Comparison of ENCODE assay signal across 14 mouse cellular contexts in genomic region chr8:12105106-12105901, GRCm38 (mm10).
DNase-seq lines count a peak whose midpoint lies in the region; ATAC-seq lines count a peak whose summit lies in the region.
"Had no signal": no experiment of that assay in that cellular context is flagged by ENCODE, and none has a peak within 500 bp of the region (broad histone marks: within the 10 kb centered on the region; RNA-seq: fewer than 3 reads in every experiment).

No protein-coding gene starts in this region.

- ATAC-seq in kidney, embryonic 16.5 days (ENCODE audit: low FRiP score, low TSS enrichment), result peak; percentile 51; the same call in 1 of the 2 replicates
- peak; percentile 81 for ATAC-seq in forebrain, embryonic 11.5 days (replicated peaks; ENCODE audit: low FRiP score)
- ATAC-seq in granulocyte monocyte progenitor cell, adult 5-6 weeks (replicated peaks; ENCODE audit: poor library complexity, severe bottlenecking), result no peak
- ATAC-seq: CD4-positive, CD25-positive, alpha-beta regulatory T cell, adult 4 months had no signal

- H3K27me3 ChIP-seq in kidney, embryonic 16.5 days (ENCODE audit: insufficient read depth, low read length), result peaks cover 3% of the 10 kb centered on the region; the same call in 1 of the 2 replicates
- H3K27me3 ChIP-seq in forebrain, embryonic 11.5 days (ENCODE audit: control insufficient read depth, insufficient read depth, low read length), result 0 out of 2 replicates have a peak, but pooled peaks cover 3% of the 10 kb centered on the region

- no peak for DNase-seq in kidney, adult 8-10 months
- peak; percentile 81 for DNase-seq in forebrain, embryonic 11.5 days (ENCODE audit: low spot score)
- peak; percentile 51 for DNase-seq in mesoderm, embryonic 11.5 days (ENCODE audit: low read depth, low spot score)
- DNase-seq in retina, postnatal 1 day, result peak; percentile 48
- DNase-seq in testis, postnatal 14 days (ENCODE audit: low spot score), result no peak
- DNase-seq in c-Kit-positive CD71-positive TER-119-positive erythroid progenitor cells, embryonic 14.5 days (ENCODE audit: low spot score), result no peak
- DNase-seq: heart, postnatal 14 days; right cerebral cortex, adult 18-20 months; thymus, adult 2 months had no signal

- H3K36me3 ChIP-seq in kidney, embryonic 16.5 days (ENCODE audit: insufficient read depth, low read length), result no peaks in the 10 kb centered on the region
- H3K36me3 ChIP-seq in forebrain, embryonic 11.5 days (ENCODE audit: control insufficient read depth, insufficient read depth, low read length), result no peaks in the 10 kb centered on the region

- H3K4me3 ChIP-seq in kidney, embryonic 16.5 days (ENCODE audit: low read length), result no peak overlapping the region
- no peak overlapping the region for H3K4me3 ChIP-seq in forebrain, embryonic 11.5 days (ENCODE audit: low read depth, low read length)
- H3K4me3 ChIP-seq: megakaryocyte, embryonic 14.5 days had no signal

- H3K27ac ChIP-seq in kidney, embryonic 16.5 days (ENCODE audit: low read length), result no peak overlapping the region
- H3K27ac ChIP-seq in forebrain, embryonic 11.5 days (ENCODE audit: low read depth, low read length), result peak overlapping the region; percentile 63; the same call in 1 of the 2 replicates
- H3K27ac ChIP-seq: liver, embryonic 14.5 days had no signal

- no peak overlapping the region for H3K4me2 ChIP-seq in kidney, embryonic 16.5 days (replicated peaks; ENCODE audit: low read depth, low read length)
- peak overlapping the region; percentile 12; the same call in 1 of the 2 replicates for H3K4me2 ChIP-seq in forebrain, embryonic 11.5 days (ENCODE audit: low read depth, low read length, severe bottlenecking)

- 35% methylated on average over 15 of the region's 15 CpGs for WGBS in kidney, embryonic 16.5 days
- 9% methylated on average over 15 of the region's 15 CpGs for WGBS in forebrain, embryonic 11.5 days

- no peaks in the 10 kb centered on the region for H3K9me3 ChIP-seq in kidney, embryonic 16.5 days (ENCODE audit: low read length)
- no peaks in the 10 kb centered on the region for H3K9me3 ChIP-seq in forebrain, embryonic 11.5 days (ENCODE audit: control insufficient read depth, low read length)
- H3K9me3 ChIP-seq: megakaryocyte, embryonic 14.5 days had no signal

- no peak overlapping the region for H3K9ac ChIP-seq in kidney, embryonic 16.5 days (replicated peaks; ENCODE audit: low read length)
- peak overlapping the region; percentile 28; the same call in 1 of the 2 replicates for H3K9ac ChIP-seq in forebrain, embryonic 11.5 days (ENCODE audit: low read length)
- H3K9ac ChIP-seq: liver, embryonic 14.5 days had no signal

- peaks cover 3% of the 10 kb centered on the region; the same call in 1 of the 2 replicates for H3K4me1 ChIP-seq in kidney, embryonic 16.5 days (ENCODE audit: insufficient read depth, low read length)
- H3K4me1 ChIP-seq in forebrain, embryonic 11.5 days (replicated peaks; ENCODE audit: control insufficient read depth, insufficient read depth, low read length), result peaks cover 20% of the 10 kb centered on the region
- H3K4me1 ChIP-seq: megakaryocyte, embryonic 14.5 days had no signal

Comparison
In these comparisons a context has a peak if more than half of its experiments do, and no peak if none do; other contexts are left out.
1. DNase-seq: peak in forebrain, embryonic 11.5 days (single experiment), mesoderm, embryonic 11.5 days (single experiment) and retina, postnatal 1 day (single experiment); none in kidney, adult 8-10 months (0 of 2), testis, postnatal 14 days (single experiment) and c-Kit-positive CD71-positive TER-119-positive erythroid progenitor cells, embryonic 14.5 days (single experiment).